Mouse (Mus musculus) telencephalon, adult 2 months (tissue): ENCODE measurements around the gene Scfd2.

ENCODE experiments used
- DNase-seq: peaks from one replicate; pipeline ENCODE4 v3.0.0-alpha.2; 2011; ENCODE audit warnings: low read depth, low spot score

Scfd2 gene

GRCm38 (mm10) chr5:74244406-74245019, 287.0 kb downstream of the Scfd2 start:
- DNase-seq = no peak

- DNase-seq = no peak
Observed at GRCm38 (mm10) chr5:74242654-74243053, 288.9 kb downstream of the Scfd2 start.

DNA sequence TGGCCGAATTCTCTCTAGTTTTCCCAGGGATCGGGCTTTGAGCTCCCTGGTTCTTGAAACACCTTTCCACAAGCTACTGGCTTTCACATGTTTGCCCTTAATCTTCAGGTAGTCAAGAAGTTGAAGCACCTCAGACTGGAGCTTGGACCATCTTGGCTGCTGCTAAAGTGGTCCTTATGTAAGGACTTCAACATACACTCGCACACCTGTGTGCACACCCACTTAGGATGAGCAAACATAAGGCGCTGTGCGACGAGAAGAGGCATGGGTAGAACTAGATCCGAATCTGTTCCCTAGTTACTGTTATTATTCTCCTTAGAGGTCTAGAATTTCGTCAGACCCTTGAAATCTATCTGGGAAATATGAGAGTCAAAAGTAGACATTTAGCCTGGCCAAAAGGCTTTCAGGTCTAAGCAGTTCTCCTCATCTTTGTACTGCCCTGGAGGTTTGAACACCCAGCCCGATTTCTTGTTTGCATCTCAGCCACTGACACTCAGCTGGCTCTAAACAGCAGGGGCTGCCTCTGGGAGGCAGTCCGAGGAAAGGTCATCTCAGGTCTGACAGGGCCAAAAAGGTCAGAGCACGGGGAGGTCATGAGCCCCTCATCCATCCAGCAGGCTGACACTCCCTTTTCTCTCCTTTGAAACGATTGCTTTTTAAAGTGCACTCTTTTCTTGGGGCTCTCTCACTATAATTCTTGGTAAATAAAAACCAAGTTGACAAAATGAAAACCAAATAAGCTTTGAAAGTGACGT, 290.5 kb downstream of the Scfd2 start:
- DNase-seq = no peak

DNA sequence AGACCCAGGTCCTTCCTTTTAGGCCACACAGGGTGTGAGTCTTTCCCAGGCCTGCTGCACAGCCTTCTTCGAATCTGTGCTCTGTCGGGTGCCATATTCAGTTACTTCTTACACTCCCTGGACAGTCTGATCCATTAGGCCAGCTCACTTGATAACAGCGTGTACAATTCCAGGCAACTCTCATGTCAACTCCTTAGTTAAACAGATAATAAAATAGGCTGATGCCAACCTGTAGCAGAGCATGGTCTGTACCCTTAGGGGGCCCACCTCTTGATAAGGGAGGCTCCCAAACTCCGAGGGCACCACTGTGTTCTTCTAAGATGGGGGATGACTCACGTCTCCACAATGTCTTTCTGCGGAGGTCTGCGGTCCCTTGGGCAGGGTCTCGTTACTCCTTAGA, 291.3 kb downstream of the Scfd2 start:
- no peak for DNase-seq

DNA sequence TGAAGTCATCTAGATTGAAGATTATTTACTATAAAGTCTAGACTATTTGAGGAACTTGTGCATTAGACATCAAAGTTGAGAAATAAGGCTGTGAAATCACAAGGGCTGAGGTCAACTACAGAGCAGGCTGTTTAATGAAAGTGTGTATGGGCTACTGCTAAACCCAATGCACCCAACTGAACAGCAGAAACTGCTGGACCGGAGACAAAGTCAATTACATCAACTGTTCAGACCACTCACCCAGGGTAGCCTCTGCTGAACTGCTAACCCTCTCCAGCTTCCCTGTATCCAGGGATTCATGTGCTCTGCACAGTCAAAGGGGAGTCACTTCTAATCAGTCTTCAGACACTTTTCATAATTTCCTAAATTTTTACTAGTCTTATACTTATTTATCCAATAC, 292.2 kb downstream of the Scfd2 start:
- no peak for DNase-seq

DNA sequence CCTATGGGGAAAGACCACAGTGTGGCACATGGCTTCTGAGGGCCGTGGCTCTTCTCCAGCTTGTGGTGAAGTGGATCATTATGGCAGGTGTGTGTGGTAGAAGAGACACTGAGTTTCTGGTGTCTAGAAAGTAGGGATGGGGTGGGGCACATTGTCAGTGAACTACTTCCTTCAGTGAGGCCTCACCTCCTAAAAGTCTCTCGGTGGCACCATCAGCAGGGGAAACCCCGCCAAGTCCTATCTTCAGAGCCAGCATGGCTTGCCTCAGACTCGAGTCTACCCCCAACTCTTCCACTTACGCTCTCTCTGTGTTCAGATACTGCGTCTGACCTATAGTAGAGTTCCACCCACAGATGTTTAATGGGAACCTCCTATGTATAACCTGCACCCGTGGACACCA, 297.8 kb downstream of the Scfd2 start:
- no peak for DNase-seq

- no peak for DNase-seq
Observed at GRCm38 (mm10) chr5:74230525-74230924, 301.0 kb downstream of the Scfd2 start.

- no peak for DNase-seq
Observed at GRCm38 (mm10) chr5:74229775-74230413, 301.7 kb downstream of the Scfd2 start.

- DNase-seq = peak; percentile 35
Observed at GRCm38 (mm10) chr5:74228938-74229337, 302.6 kb downstream of the Scfd2 start.

DNA sequence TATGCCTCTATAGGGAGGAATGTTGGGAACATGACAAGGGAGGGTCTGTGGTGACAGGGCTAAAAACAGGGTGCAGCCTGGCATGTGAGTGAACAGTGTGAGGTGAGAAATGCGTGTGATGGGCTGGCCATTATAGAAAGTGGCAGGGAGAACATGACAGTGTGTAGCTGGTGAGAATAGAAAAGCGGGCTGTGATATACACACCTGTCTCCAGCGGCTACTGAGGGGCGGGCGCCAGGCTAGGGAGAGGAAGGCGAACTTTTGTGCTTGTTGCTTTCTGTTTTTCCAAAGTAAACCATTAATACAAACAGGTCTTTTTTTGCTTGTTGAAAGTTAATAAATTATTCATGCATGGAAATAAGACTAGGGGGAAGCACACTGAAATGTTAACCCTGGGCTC, 304.2 kb downstream of the Scfd2 start:
- DNase-seq = no peak

DNA sequence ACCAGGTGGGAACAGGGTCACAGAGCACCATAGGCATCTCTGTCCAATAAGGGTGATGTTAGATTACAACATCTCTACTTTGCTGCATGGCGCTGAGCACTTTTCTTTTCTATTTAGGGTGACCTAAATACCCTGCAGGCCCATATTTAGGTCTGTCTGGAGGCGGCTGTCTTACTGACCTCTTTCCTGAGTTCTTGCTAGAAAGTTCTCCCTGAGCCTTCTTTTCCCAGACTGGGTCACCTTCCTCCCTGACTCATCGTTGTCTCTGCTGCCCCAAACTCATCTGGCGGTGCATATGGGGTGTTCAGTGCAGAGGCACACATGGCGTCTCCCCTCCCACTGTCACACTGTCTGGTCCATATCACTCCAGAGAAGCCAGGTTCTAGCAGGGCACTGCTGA, 305.4 kb downstream of the Scfd2 start:
- no peak for DNase-seq

- no peak for DNase-seq
Observed at GRCm38 (mm10) chr5:74224480-74224879, 307.1 kb downstream of the Scfd2 start.

DNA sequence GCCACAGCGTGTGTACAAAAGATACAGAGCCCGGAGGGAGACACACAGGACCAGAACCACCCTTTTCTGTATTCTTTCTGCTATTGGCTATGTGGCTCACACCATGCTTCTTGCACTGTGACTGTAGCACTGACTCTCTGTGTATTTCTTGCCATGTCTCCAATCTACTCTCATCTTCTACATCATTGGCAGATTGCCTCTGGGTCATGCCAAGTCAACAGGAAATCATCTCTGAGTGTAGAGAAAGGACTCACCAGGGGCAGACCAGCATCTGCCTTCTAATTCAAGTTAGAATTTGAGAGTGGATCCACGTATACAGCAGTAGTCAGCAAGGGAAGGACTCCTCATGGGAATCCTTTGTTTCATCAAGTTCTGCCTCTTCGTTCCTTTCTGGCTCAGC, 308.9 kb downstream of the Scfd2 start:
- DNase-seq = no peak

DNA sequence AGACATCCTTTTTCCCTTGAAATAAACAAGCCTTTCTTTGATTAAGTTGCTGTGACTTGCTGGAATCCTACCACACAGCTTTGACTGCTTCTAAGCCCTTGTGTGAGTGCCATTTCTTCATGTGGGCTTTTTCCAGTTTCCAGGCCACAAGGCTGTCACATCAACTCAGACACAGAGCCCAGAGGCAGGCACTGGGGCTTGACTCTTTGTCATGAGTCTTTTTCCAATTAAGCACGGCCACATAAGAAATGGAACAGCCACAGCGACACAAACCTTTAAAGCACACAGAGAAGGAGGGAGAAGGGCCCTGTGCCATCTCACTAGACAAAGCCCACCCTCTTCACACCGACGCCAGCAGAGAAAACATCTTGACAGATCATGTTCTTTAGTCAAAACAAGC, 313.0 kb downstream of the Scfd2 start:
- DNase-seq = no peak

DNA sequence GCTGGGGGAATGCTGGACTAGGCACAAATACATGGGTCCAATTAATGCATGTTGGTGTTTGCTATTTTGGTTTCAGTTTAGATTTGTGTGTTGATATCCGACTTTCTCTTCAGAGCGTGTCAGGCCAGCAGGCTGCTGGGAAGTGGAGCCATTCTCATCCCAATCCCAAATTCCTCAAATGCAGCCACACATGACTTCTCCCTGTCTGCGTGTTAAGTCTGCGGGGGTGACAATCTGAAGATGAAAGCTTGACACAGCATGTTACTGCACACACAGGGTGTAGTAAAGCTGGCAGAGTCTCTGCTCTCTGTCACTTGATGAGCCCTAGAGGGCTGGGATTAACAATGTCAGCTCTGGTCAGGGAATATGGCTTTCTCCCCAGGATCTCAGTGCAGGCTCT, 316.4 kb downstream of the Scfd2 start:
- no peak for DNase-seq

GRCm38 (mm10) chr5:74214501-74215110, 317.0 kb downstream of the Scfd2 start:
- DNase-seq = no peak

GRCm38 (mm10) chr5:74211346-74211745, 320.2 kb downstream of the Scfd2 start:
- DNase-seq = no peak

GRCm38 (mm10) chr5:74209640-74210039, 321.9 kb downstream of the Scfd2 start:
- DNase-seq = no peak

GRCm38 (mm10) chr5:74208438-74208837, 323.1 kb downstream of the Scfd2 start:
- DNase-seq = no peak

DNA sequence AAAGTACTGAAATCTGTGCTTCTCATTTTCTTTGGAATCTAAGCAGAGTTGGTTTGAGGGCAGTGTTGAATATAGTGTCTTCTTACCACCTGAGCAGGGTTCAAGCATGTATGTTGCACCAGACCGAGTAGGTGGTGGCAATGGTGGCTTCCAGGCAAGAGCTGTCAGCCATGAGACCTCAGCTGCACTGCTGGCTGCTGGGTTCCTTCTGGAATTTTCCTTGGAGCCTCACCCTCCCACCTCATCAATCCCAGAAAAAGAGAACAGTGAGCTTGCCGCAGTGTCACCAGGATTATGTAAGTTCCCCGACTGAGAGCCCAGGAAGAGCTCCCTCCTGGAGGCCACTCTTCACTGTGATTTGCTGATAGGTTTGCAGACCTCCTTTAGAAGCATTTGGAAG, 324.4 kb downstream of the Scfd2 start:
- peak; percentile 84 for DNase-seq

DNA sequence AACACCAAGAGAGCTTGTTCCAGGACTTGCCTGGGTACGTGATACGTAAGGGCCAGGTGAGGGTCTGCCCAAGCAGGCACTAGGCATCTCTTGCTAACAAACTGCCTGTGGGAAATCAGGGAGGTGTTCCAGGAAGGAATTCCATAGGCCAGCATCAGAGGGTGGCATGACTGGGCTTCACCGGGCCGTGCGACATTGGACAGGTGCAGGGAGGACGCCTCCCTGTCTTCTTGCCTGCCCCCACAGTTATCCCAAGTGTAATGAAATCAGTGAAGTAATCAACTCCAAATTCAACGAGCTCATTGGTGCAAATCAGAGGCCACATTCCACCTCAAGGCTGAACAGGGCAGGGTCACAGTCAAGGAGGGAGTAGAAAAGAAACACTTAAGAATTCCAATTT, 324.9 kb downstream of the Scfd2 start:
- DNase-seq = no peak

DNA sequence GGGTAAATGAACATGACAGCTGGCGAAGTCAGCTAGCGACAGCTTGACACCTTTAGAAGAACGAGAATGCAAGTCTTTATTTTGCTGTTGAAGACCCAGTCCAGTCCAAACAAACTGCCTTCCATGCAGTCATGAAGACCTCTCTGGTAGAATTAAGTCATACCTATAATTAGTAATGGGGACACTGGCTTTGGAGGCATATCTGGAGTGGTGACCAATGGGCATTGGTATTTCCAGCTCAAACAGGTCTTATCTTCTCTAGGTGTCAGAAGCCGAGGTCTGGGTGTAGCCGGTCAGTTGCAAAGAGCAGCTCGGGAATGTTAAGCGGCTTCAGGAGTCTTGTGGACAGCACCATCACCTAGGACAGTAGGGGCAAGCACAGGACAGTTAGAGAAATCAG, 325.5 kb downstream of the Scfd2 start:
- DNase-seq = no peak

DNA sequence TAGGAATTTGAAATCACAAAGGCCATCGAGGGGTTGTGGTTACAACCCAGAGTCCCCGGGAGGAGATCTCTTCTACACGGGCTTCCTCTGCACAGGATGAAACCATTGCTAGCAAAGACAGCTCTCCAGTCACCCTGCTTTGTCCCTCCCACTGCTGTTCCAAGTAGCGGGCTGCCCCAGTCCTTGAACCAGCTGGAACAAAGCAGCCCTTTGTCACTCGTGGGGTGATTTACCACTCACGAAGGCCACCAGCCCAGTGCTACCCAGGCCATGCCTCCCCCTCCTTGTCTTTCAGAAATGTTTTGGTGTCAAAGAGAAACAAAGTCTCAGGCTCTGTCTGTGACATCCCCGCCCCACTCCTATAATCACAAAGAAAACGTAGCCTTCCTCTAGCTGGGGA, 326.1 kb downstream of the Scfd2 start:
- DNase-seq = no peak
